Mouse (Mus musculus) left cerebral cortex, postnatal 4 days (tissue): ENCODE measurements around the gene Hrnr. TPM values are rescaled to one million over a fixed set of nuclear protein-coding genes. Genes with fewer than 3 reads are reported as not detected.

Experiments
- DNase-seq: peaks from one replicate; pipeline ENCODE4 v3.0.0-alpha.2; 2022
- intact Hi-C: fragments of 180-260 bp; cut with DNase I; formaldehyde crosslinking; loops from one replicate; pipeline ENCODE4 v1.15.1; 2025
- total RNA-seq, 2 experiments: library from RNA; stranded (reverse); gene quantifications; 2 replicates each; pipeline ENCODE4 v1.2.3; 2021

The Hrnr gene
- not detected for total RNA-seq

GRCm38 (mm10) chr3:93319449-93319848 is at the start of gene Hrnr:
Hrnr (plus strand) TSS chr3:93319749.
- intact Hi-C loops: no loop called here
- DNase-seq: no peak

- intact Hi-C loops: no loop called here
- no peak for DNase-seq
Measured at GRCm38 (mm10) chr3:93273223-93273622, 46.3 kb upstream of the Hrnr start, which contains the start of gene Flg. Flg (plus strand) TSS chr3:93273523.

- DNase-seq: no peak
- intact Hi-C loops: no loop called here
Measured at GRCm38 (mm10) chr3:93297542-93297941, 22.0 kb upstream of the Hrnr start.

GRCm38 (mm10) chr3:93299832-93300231 is 19.7 kb upstream of the Hrnr start:
- intact Hi-C loops: no loop called here
- no peak for DNase-seq

GRCm38 (mm10) chr3:93301896-93302295 is 17.7 kb upstream of the Hrnr start:
- no peak for DNase-seq
- intact Hi-C loops: no loop called here

- intact Hi-C loops: no loop called here
- no peak for DNase-seq
Measured at GRCm38 (mm10) chr3:93306142-93306541, 13.4 kb upstream of the Hrnr start.

GRCm38 (mm10) chr3:93311371-93311770 is 8.2 kb upstream of the Hrnr start:
- no peak for DNase-seq
- intact Hi-C loops: no loop called here

GRCm38 (mm10) chr3:93314388-93314787 is 5.2 kb upstream of the Hrnr start:
- DNase-seq: no peak
- intact Hi-C loops: no loop called here

GRCm38 (mm10) chr3:93337749-93338148 is 18.2 kb downstream of the Hrnr start:
- intact Hi-C loops: no loop called here
- no peak for DNase-seq

- intact Hi-C loops: no loop called here
Measured at GRCm38 (mm10) chr3:93340021-93340420, 20.5 kb downstream of the Hrnr start.

GRCm38 (mm10) chr3:93346896-93347295 is 27.3 kb downstream of the Hrnr start:
- intact Hi-C loops: no loop called here
- DNase-seq: no peak

More at GRCm38 (mm10) chr3:93340021-93340420, 20.5 kb downstream of the Hrnr start:
- no peak for DNase-seq

- intact Hi-C loops: loop anchor here (5.0 to 10.0 kb wide), 2 partner anchors 85 to 132 kb away; partner anchors contain the start of gene Tchh
Measured at GRCm38 (mm10) chr3:93360045-93360444, 40.5 kb downstream of the Hrnr start.

GRCm38 (mm10) chr3:93361933-93362574 is 42.5 kb downstream of the Hrnr start:
- intact Hi-C loops: loop anchor here (5.0 to 10.0 kb wide), 2 partner anchors 83 to 130 kb away; partner anchors contain the start of gene Tchh
- no peak for DNase-seq

More at GRCm38 (mm10) chr3:93360045-93360444, 40.5 kb downstream of the Hrnr start:
- DNase-seq: peak; percentile 64

GRCm38 (mm10) chr3:93366966-93367575 is 47.5 kb downstream of the Hrnr start:
- no peak for DNase-seq
- intact Hi-C loops: loop anchor here (10.0 kb wide), 1 partner anchor 78 kb away; the partner anchor contains the start of gene Tchh

- no peak for DNase-seq
- intact Hi-C loops: loop anchor here (10.0 kb wide), 1 partner anchor 77 kb away; the partner anchor contains the start of gene Tchh
Measured at GRCm38 (mm10) chr3:93368171-93368570, 48.6 kb downstream of the Hrnr start.

- DNase-seq: no peak
- intact Hi-C loops: no loop called here
Measured at GRCm38 (mm10) chr3:93373416-93373815, 53.9 kb downstream of the Hrnr start.

- DNase-seq: no peak
- intact Hi-C loops: no loop called here
Measured at GRCm38 (mm10) chr3:93375196-93375595, 55.6 kb downstream of the Hrnr start.

- no peak for DNase-seq
- intact Hi-C loops: no loop called here
Measured at GRCm38 (mm10) chr3:93375601-93376000, 56.1 kb downstream of the Hrnr start.

GRCm38 (mm10) chr3:93378146-93378545 is 58.6 kb downstream of the Hrnr start:
- intact Hi-C loops: no loop called here
- DNase-seq: no peak
